Mouse (Mus musculus): ENCODE measurements around the gene Ube2i.

Ube2i gene

DNA sequence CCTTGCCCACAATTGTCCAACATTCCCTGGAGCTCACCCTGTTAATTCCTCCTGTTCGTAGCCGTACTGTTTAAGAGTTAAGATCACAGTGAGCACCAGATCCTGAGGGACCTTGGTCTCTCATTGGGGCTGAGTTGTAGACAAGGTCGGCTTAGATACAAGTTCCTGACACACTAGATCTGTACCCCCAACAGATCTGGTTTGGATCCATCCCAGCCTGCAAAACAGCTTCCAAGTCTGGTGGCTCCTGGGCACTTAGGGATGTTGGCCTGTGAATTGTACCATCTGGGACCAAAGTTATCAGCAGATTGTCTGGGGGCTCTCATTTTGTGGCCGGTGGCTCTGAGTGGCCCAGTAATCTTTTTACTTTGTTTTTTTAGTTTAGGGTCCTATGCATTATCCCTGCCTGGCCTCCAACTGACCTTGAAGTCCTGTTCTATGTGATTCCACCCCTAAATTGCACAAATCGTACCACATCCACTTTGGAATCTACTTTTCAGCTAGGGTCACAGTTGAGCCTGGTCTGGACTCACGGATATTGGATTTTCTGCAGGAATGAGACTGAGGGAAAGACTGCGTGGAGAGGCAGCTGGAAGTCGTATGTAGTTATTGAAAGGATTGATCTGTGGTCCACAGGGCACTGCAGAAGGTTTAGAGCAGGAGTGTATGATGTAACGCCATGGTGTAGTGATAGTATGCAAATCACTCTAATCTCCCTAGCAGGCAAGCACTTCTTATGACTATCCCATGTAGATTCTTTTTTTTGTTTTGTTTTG lies at the start of gene Ube2i:
TSS of gene Ube2i (minus strand) at position 52 of the 776 bp plus-strand sequence.
- DNase-seq, result no peak

DNA sequence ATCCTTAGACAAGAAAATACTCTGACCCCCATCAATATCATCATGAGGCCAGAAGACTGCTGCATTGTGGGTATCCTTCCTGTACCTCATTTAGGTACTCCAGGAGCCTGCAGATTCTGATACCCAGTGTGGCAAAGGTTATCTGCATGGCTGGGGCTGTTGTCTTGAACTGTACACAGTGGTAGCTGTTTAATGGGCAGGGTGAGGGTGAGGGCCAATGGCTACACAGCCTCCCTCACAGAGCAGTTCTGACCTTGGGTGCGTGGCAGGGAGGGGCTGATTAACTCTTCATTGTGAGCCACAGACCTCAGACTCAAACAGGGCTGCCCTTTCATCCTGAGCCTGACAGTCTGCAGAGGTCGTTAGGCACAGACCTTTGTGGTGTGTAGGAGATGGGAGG lies 48.5 kb upstream of the Ube2i start:
- DNase-seq, result no peak

DNA sequence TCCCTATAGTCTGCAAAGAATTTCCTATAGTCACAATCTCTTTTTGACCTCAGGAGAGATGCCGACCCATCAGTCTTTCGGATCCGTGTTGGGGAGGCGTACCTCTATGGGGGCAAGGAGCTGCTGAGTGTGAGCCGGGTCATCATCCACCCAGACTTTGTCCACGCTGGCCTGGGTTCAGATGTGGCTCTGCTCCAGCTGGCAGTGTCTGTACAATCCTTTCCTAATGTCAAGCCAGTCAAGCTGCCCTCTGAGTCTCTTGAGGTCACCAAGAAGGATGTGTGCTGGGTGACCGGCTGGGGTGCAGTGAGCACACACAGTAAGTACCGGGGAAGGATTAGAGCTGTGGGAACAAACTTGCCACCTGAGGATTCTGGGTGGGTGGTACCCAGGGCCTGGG lies 46.4 kb upstream of the Ube2i start:
- DNase-seq, result no peak

DNA sequence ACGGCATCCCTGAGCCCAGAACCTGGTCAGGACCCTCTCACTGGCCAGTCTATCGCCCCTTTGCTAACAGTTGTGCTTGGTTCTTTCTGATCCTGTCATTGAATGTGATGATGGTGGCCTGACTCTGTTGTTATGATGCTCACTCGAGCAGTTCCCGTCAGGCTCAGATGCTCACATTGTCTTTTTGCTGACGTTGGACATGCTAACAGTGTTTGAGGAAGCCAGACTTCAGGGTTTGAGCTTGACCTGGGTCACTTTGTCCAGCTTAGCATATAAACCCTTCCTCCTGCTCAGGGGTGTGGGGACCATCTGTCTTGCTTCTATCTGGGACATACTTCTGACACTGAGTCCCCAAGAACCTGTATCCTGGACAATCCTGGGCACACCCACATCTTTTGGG lies 43.9 kb upstream of the Ube2i start, which contains the start of gene Prss29:
TSS of gene Prss29 (plus strand) at position 301 of the 400 bp plus-strand sequence.
- no peak for DNase-seq

DNA sequence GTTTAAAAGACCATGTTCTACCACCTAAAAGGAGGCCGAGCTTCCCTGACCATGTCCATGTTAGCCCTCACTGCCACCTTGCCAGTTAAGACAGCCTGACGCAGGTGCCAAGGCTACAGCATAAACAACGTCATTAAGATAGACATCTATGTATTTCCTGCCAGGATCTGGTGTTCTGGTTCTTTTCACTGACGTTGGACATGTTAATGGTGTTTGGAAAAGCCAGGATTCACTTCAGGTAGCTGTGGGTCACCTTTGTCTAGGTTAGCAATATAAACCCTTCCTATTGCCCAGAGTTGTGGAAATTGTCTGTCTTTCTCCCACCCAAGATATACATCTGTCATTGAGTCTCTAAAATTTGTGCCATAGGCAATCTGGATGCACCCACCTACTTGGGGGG lies 33.9 kb upstream of the Ube2i start, which contains the start of gene Prss28:
TSS of gene Prss28 (plus strand) at position 301 of the 400 bp plus-strand sequence.
- no peak for DNase-seq

DNA sequence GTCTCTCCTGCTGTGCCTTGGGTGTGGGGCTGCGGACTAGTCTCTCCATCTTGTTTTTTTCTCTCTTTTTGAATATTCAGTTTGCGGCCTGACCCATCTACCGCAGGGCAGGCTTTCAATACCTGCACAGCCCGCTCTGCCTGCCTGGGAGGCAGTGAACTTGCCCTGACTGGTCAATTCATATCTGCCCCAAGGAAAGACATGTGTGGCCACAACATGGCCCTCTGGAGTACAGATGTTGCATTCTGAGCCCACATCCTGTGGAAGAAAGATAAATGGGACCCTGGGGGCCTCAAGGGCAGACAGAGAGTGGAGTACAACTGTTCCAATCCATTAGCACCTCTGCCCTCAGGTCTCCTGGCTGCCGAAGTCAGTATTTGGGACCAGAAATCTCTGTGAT lies 23.7 kb upstream of the Ube2i start, which contains the start of gene Prss34:
TSS of gene Prss34 (plus strand) at position 301 of the 400 bp plus-strand sequence.
- no peak for DNase-seq

DNA sequence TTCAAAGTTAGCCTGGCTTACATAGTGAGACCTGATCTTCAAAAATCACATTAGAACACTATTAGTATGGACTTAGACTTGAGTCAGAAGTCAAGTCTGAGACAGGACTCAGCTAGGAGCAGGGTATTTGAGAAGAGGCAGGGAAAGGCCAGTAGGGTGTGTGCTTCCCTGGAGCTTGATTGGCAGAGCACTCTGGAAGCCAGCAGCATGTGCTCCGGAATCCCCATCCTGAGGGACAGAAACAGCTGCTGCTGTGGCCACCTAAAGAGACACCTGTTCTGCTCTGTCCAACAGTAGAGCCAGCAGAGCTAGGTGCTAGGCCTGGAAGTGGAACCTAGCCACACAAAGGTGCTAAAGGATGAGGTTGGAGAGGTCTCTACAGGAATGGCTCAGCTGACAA lies 19.7 kb upstream of the Ube2i start:
- DNase-seq, result no peak

DNA sequence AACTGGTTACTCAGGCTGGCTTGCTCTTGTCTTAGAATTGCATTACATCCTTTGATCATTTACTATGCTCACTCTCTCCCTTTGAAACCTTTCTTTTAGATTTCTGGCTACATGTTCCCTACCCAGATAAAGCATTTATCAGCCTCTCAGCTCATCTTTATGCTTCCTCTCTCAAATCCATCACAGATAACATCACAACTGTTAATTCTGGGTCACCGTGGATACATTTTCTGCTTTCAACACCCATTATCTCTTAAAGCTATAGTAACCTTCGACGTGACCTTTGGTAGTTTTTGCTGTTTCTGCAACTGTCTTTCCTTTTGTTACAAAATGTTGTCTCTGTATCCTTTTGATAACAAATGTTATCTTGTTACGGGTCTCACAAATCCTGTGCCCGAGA lies 19.1 kb upstream of the Ube2i start:
- DNase-seq, result no peak

DNA sequence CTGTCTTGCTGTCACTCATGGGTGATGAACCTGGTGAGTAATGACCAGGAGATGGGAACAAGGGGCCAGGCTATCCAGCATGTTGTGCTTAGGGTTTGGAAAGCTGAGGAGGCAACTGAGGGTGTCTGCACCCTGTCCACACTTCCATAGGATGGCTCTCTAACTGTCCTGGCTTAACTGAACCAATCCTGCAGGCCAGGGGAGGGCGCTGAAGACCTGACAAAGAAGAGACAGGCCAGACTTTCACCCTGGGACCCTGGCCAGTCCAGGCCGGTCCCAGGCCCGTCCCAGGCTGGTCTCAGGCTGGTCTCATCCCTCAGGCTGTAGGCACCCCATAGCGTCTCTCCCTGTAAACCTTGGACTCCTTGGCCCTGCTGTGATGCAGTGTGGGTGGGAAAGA lies 16.0 kb upstream of the Ube2i start:
- no peak for DNase-seq

DNA sequence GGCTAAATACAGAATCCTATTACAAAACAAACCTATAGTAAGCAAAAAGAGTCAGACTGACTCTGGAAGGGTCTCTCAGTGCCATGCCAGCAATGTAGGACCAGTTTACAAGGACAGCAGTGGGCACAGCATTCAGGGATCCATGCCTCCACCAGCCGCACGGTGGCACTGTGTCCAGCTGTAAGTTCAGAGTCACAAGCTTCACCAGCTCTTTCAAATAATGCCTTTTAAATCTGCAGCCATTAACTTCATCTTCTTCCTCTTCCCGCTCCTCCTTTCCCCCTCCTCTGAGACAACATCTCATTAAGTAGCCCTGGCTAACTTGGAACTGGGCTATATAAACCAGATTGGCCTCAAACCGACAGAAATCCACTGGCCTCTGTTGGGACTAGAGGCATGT lies 14.4 kb upstream of the Ube2i start:
- DNase-seq, result peak in 1 of 2 experiments; percentile 32

DNA sequence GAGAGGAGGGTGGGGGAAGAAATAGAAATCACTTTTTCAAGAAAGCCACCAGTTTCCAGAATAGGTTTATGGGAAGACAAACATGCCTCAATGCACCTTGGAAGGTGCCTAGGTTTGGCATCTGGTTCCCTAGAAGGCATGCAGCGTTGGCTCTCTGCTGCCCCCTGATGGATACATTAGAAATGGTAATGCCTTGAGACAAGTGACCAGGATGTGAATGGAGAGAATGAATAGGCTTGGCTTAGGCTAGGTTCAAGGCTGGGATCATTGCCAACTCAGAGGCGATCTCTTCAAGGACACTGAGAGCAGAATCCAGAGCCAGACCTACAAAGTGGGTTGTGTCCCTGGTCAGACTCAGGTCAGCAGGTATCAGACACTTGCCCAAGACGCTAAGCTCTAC lies 10.6 kb upstream of the Ube2i start:
- DNase-seq, result peak; percentile 81 to 85

DNA sequence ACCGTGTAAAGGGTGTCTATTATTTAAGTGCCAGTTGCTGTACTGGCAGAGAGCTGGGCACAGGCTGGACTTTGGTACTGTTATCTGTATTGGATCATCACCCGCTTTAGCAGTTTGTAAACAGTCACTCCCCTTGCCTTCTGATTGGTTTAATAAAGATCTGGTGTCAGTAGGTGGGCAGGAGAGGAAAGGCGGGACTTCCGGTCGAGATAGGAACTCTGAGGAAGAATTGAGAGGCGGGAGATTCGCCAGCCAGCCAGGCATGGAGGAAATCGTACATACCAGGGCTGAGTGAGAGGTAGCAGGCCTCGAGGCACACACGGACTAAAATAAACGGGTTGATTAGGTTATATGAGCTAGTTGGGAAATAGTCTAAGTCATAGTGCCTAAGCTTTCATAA lies 7.7 kb upstream of the Ube2i start:
- peak in 1 of 2 experiments; percentile 18 for DNase-seq

DNA sequence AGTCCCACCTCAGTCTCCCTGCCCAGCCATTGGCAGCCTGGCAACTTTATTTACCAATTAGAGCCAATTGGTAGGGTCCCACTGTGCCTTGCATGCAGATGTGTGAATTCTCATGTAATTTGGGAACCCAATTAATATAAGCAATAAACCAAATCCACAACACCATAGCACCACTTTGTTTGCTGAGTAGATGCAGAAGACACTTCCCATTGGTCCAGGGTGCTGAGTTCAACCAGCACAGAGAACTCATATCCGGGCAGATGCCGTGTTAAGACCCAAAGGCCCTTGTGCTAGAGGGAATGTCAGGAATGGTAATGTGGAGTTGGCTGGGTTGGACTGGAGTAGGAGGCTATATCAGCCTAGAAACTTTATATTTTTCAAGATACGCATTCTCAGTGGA lies 1.4 kb upstream of the Ube2i start:
- DNase-seq, result no peak

DNA sequence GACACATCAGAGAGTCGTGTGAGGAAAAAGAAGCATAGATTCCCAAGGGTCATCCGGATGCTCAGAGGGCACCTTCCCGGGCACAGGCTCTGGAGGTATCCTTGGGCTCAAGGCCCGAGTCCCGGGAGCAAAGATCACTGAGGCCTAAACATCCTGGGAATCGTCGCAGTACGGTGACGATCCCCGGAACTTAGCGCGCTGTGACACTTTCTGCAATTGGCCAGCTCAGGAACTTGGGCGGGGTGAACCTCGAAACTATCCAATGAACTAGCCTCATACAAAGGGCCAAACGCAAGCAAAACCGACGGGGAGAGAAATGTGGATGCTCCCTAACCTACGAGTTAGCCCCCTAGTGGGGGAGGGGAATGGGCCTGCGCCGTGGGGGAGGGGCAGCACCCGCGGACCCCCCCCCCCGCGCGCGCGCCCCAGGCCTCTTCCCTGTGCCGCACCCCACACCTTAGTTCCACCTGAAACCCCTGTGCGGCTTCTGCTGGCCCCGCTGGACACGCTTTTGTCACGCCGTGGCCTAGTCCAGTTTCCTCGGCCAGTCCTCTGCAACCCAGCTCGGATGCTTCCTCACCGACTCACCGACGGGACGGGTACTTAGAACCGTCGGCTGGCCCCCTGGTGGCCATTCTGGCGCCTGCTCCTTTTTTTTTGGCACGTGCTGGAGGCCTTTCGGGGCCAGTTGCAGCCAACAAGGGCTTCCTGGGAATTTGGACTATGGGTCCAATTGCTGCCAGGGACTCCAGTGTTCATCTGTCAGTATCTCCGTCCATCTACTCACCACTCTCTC lies 518 bp downstream of the Ube2i start:
- peak; percentile 82 to 96 for DNase-seq

DNA sequence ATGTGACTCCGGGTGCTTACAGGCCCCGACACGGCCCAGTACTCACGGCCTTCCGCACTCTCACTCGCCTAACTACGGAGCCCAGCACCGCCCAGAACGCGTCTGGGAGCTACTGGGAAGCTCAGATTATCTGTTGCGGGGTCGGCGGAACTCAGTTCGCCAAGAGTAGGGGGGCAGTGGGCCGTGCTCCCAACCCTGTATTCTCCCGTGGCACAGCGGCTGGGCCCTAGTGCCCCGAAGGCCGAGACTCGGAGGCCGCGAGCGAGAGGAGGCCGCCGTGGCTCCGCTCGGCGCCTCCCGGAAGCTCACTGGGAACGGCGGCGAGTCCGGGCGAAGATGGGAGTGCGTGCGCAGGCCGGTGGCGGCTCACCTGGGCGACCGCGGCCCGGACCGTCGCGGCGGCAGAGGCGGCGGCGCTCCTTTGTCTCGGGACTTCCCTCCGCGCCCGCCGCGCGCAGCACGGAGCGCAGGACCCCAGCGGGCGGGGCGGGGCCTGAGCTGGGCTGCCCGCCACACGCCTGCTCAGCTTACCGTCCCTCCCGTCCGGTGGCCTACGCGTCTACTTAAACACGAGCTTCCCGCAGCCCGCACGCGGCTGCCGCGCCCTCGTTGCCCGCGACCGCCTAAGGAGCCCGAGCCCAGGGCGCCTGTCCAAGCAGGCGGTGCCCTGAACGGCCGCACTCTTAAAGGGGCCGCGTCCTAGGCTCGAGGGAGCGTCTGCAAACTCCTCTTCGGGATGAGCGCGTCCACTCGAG lies 1.3 kb downstream of the Ube2i start:
- DNase-seq, result peak; percentile 75 to 92

DNA sequence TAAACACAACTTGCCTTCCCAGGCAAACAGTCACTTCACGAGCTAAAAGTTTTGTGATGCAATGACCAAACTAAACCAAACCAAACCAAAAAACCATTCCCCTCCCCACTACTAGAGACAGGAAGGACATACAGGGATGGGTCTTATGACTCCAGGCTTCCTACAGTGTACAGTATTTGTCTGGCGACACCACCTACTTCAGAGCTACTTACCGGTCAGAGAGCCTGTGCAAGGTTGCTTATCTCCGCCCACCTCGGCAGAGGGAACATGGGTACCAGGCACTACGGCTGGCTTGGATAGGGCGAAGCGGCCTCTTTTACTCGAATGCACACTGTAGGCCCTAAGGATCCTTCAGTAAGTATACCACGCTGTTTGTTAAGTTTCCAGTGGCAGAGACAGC lies 2.1 kb downstream of the Ube2i start:
- no peak for DNase-seq

DNA sequence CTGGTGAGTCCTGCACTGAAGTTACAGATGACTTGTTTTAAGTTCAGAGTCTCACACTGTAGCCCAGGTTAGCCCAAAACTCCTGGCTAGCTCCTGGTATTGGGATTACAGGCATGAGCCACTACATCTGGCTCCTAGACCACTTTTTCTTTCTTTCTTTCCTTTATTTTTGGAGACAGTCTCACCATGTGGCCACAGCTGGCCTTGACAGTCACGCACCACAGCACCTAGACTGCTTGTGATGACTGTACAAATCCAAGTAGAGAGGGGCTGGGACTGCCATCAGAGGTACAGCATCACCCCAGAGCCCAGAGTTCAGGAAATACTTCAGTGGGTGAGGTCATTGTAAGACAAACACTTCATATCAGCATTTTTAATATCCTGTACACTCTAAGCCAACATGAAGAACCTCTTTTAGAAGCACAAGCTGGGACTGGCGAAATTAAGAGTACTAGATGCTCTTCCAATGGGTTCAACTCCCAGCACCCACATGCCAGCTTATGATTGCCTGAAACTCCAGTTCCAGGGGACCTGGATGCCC lies 3.6 kb downstream of the Ube2i start:
- DNase-seq, result no peak

DNA sequence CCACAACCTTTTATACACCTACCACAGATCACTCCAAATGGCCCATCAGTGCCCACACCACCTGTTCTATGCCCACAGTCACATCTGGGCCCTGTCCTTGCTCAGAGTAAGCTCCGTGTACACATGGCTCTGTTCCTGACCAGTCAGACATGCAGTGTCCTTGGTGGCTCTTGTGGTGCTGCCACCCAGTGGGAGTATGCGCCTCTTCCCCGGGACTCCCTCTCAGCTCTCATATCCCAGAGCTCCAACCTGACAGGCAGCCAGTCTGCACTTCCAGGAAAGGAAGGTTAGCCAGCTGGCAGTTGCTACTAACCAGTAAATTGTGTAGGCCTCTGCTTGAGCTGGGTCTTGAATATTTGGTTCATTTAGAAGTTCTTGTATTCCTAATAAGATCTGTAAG lies 10.0 kb downstream of the Ube2i start:
- DNase-seq, result peak; percentile 37 to 39

DNA sequence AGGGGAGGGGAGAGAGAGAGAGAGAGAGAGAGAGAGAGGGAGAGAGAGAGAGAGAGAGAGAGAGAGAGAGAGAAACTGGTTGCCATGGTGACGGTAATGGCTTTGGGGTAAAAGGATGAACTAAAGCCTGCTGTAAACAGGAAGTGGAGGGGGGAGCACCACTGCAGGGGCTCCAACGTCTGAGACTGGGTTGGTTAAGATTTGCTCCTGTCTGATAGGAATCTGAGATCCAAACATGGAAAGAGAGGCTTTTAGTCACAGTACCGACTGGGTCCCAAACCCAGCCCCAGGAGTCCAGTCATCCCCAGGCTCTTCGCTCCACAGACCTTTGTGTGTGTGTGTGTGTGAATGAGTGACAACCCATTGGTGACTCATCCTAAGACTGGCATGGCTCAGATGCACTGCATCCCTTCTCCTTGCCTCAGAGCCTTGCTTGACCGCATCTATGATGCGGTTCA lies 16.6 kb downstream of the Ube2i start:
- no peak for DNase-seq

DNA sequence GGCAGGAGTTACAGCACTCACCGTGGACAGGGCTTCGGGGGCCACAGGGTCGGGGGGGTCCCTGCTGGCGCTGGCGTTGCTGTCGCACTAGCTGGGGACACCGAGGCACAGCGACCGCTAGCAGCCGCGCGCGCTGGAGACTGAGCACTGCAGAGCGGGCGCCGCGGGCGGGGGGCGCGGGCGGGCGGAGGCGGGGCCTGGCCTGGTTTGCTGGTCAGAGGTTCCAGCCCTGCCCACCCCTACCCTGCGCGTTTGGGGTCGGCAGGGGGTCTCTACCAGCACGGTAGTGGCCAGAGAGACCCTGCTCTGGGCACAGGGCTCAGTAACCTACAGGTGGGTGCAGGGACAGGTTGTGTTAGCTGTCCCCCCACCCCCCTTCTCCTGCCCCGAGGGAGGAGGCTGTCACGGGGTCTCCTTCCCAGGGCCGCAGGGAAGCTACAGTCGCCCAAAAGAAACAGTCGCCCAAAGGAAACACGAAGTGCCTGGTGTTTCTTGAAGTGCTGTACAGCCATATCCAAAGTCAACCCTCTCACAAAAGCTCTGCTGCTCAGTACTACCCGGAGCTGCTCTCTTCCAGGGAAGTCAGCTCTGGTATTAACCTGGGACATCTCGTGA lies 18.2 kb downstream of the Ube2i start, which contains the start of gene Baiap3:
TSS of gene Baiap3 (minus strand) at position 225 of the 615 bp plus-strand sequence.
- DNase-seq, result no peak

DNA sequence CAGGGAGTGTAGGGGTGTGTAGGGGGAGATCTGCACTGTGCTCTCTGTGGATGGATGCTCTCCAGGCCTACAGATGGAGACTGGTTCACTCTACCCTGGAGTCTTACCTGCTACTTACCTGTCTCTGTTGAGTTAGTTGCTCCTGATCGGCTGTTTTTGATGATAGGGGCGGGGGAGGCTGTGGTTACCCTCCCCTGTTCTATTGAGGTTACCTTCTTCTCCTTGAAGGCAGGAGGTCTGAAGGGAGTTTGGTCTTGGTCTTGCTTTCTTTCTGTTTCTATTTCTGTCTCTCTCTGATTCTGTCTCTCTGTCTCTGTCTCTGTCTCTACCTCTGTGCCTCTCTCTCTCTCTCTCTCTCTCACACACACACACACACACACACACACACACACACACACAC lies 19.3 kb downstream of the Ube2i start:
- no peak for DNase-seq

DNA sequence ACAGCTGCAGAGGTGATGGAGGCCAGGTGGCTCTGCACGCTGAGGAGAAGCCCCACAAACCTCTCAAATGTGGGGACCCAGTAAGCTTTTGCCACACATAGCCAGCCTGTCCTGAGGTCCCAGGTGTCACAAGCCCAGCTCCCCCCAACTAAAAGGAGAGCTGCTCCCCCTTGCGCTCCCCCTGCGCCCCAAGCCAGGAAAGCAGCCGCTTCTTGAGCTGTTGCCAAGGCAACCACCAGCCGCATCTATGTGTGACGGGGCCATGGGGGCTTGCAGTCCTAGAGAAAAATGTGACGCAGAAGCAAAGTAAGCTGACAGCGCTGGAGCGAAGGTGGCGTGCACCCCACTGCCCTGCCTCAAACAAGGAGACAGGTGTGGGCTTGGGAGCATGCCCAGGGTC lies 20.7 kb downstream of the Ube2i start:
- no peak for DNase-seq

Measured in cerebellum, adult 18-20 months (tissue).